Mouse (Mus musculus) NIH3T3 (cell line): ENCODE measurements at regions not wholly inside any gene's neighbourhood (a gene's known extent, or its start where the extent isn't known, plus 50 kb on each side); places are given as distances from the start of the nearest gene placed in this dataset.

Experiments used
- DNase-seq: peaks from one replicate; pipeline ENCODE4 v3.0.0-alpha.2; 2012; ENCODE audit warnings: low read depth

DNA sequence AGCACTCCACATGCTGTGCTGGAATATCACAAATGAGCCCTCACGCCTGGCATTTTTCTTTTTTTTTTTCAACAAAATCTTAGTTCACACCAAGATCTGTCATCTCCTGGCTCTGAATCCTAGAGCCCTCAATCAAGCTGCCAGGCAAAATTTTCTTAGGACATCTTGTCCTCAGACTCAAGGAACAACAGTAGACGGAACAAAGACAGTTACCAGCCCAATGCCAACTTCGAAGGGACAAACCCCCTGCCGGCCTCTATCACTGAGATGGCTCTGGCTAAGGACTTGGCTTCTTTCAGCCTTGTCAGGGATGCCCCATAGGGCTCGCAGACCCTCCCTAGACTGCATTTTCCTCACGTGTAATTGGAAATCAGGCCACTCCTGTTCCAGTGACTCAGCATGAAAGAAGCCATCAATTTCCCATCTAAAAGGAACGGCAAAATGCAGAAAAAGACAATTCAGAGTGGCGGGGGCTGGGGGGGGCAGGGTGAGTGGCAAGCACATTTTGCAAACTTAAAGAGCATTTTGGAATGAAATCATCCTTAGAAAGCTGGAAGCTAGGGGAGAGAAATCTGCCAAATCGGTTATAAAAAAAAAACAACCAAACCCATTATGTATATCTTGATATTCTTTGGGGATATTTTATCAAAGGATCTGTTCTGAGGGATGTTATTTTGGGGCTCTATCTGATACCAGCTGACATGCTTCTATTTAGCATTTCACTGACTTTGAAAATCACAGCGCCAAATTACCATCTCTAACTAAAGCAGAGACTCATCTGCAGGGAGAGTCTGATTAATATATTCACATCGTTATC, 116.1 kb upstream of the Sulf2 start:
- peak; percentile 27 for DNase-seq

DNA sequence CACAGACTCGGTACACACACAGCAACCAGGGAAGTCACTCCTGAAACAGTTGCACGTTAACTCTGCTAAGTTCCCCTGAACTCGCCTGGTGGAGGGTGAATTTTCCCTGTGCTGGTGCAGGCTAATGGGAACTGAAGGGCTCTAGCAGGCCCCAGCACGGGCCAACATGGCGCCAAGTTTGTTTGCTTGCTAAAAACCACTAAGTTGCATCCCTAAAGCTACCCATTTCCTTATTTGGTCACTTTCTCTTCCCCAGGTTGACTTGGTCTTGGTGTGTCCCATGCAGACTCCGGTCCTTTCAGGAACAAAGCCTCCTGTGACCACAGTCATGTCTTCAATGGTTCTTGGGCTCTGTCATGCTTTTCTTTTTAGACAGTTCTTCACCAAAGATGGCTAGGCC, 114.5 kb upstream of the Sulf2 start:
- no peak for DNase-seq

DNA sequence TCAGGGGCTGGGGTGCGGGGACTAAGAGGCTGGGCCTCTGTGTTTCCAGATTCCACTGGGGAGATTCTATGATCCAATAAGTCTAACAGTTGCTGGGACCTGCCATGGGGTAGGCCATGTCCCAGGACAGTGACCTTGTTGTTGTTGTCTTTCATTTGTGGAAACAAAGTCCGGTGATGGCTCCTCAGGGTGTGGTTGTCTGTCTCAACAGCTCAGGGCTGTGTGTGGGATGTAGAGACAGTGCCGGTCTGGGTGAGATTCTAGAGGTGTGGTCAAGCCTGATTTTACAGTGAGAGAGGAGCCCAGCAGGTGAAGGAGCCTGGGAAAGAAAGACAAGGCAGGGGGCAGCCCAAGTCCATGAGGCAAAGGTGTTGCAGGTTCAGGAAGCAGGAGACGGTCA, 111.5 kb upstream of the Sulf2 start:
- no peak for DNase-seq

DNA sequence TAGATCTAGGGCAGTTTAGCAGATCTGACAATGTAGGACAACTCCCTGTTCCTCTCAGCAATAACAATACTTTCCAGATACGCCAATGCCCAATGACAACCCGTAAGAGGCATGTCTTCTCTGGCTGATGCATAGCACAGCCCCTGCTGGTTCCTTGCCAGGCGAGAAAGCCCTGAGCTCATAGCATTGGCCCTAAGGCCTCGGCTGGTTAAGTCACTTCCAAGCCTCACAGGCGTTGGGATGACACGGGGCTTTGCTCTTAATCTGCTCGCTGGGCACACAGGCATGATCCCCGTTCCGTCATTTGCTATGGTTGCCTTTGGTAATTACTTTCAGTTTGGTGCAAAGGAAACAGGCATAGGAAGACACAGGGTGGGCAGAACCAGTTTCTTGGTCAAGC, 111.0 kb upstream of the Sulf2 start:
- peak; percentile 22 for DNase-seq

GRCm38 (mm10) chr2:166264756-166265155, 109.3 kb upstream of the Sulf2 start:
- DNase-seq, result no peak

DNA sequence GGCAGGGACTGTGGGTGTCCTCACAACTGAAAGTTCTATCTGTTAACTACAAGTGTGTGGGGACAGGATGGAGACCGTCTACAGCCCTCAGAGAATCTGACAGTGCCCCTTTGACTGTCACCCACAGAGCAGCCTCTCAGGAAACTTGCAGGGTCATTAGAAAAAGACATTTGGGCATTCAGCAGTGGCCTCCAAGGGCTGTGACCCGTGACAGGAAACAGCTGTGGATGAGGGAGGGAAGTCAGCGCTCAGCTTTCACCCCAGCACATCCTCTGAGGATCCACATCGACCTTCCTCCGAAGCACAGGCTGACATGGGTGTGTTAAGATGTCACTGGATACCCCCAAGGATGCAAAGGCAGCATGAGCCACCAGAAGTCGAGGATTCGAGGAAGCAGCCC, 106.3 kb upstream of the Sulf2 start:
- no peak for DNase-seq

DNA sequence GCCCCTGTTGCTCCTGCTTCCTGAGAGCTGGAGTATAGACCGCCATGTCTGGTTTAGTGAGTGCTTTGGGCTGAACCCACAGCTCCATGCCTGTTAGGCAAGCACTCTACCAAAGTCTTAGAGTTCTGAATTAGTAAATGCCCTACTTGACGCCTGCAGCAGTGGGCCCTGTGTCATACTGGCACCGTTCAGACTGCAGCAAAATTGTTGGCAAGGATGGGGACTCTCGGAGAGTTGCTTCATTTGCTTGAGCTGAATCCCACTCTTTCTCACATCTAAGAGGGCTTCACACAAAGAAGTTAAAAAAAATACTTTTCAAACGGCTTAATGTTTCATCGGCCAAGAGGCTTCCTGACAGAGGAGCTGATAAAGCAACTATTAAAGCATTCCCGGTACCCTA, 105.6 kb upstream of the Sulf2 start:
- no peak for DNase-seq

GRCm38 (mm10) chr2:166258771-166259180, 103.3 kb upstream of the Sulf2 start:
- DNase-seq, result no peak

GRCm38 (mm10) chr2:166257666-166258065, 102.2 kb upstream of the Sulf2 start:
- no peak for DNase-seq

DNA sequence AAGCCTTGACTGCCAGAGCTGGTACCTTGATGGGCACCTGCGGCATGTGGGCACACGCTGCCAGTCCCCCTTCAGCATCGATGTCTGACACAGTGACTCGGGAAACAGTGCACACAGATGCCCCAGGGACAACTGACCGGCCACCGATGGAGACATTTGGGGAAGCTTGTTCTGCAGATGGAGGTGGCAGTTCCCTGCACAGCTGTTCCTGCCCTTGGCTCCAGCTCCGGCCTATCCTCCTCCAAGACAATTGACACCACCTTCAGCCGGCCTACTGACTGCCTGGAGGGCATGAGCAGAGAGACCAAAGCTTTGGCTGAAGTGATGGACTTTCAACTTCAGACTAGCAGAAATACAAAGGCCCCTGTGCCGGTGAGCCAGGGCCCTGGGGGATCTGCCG, 100.7 kb upstream of the Sulf2 start:
- no peak for DNase-seq

GRCm38 (mm10) chr2:166254581-166254980, 99.1 kb upstream of the Sulf2 start:
- DNase-seq, result no peak

DNA sequence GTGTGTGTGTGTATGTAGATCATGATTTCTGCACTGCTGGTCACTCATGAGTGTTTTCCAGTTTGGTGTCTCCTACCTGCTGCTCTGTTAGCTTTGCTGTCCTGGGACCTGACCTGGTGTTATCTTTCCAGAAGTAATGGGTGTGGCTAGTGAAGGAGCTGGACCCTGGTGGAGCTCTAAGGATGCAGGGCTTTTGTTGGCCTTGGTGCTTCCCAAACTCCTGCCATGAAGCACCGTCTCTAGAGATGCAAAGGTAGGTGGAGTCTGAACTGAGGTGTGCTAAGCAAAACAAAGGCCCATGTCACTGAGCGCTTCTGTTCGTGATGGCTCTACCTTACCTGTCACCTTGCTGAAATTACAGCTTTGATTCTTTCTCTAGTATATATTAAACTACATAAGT, 96.6 kb upstream of the Sulf2 start:
- DNase-seq, result no peak

GRCm38 (mm10) chr2:166251421-166251820, 96.0 kb upstream of the Sulf2 start:
- no peak for DNase-seq

DNA sequence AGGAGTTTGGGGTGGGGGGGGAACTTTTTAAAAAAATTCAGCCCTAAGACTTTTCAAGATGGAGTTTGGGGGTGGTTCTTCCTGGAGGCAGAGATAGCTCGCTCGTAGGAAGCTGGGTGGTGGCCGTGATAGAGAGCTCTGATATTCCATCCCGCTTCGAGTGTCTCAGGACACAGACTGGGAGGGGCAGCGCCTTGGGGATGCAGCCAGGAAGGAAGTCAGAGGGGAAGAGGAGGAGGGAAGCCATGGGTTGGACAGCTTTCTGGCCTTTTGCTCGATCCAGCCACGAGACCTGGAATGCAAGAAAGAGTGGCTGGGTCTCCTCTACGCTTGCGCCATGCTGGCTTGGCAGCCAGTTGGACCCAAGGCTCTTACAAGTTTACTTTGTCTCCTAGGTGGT, 95.1 kb upstream of the Sulf2 start:
- no peak for DNase-seq

- no peak for DNase-seq
Measured at GRCm38 (mm10) chr2:166249338-166249950, 94.0 kb upstream of the Sulf2 start.

DNA sequence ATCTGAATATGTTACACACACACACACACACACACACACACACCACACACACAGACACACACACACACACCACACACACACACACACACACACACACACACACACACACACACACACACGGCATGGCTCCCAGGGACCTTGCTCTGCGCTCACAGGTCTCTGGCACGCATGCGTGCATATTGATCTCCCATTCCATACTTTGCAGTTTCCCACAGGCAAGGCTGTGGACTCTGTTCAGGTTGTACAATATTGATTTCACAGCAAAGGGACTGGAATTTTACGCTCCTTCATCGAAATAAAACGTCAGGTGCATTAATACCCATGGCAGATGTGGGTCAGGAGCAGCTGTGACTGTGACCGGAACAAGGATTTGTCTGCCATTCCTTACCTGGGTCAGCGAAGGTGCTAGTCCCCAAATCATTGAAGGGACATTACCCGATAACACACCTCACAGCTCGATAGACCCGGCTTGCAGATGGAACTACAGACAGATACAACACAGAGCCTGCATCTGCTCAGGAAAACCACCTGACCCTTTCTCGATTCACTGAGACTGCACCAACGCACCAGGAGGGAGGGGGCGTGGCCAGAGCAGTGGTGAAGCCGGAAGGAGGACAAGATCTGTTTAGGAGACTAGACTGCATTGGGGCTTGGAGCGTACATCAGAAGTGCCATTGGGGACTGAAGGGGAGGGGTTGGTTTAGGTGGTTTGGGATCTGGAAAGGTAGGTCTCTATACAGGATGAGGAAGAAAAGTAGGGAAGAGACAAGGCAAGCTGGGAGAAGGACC, 91.1 kb upstream of the Sulf2 start:
- DNase-seq, result no peak

- DNase-seq, result no peak
Measured at GRCm38 (mm10) chr2:166245219-166245618, 89.8 kb upstream of the Sulf2 start.

- no peak for DNase-seq
Measured at GRCm38 (mm10) chr2:166242786-166243521, 87.5 kb upstream of the Sulf2 start.

DNA sequence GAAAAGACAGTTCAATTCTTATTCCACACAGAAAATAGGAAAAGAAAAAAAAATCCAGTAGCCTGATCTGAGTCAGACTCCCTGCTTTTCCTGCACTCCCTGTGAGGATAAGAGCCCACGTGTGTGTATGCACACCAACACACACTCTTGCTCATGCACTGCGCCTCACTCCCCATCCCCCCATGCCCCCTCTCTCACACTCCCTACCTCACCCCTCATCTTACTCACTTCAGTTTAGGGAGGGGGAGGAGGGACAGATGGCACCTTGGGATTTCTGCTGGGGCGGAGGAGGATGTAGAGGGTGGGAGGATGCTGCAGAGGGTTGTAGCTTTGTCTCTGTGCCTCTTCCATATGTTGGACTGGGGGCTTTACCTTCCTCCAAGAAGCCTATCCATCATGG, 85.8 kb upstream of the Sulf2 start:
- no peak for DNase-seq

DNA sequence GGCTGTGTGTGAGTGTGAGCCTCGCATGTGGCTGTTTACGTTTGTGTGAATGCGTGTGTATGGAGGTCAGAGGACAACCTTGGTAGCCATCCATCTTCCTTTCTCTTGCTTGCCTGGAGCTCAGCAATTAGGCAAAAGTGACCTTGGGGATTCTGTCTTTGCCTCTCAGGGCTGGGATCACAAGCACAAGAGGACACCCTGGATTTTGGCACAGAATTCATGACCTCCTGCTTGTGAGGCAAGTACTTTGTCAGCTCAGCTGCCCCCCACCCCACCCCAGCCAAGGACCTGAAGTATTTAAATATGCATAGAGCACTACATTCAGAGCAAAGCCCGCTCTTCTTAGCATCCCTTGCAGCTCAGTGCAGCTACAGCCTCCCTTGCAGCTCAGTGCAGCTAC, 84.6 kb upstream of the Sulf2 start:
- DNase-seq, result no peak

DNA sequence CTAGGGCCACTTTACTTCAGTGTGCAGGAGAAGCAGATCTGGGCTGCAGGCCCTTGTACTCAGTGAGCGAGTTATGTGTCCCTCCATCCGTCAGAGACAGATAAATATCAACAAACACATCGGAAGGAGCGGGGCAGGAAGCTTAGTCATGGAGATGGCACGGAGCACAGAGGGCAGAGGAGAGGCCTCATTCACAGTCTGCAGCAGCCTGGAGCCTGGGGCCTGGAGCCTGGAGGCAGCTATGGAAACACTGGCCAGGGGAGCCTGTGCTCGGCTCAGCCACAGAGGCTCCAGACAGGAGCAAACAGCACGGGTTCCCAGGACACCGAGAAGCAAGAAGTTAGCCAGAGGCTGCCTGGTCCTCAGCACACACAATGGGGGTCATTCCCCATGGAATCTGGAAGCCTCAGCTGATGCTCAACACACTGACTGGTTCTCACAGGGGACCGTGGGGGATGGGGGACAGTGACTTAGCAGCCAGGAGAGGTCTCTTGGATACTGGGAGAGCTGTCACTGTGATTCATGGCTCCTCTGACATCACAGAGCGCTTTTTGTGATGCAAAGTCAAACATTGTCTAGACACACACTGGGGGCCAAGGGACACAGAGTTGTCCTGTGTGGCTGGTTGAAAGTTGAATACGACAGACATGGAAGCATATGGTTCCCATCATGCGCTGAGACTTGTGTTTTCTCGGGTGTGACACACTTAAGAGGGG, 82.2 kb upstream of the Sulf2 start:
- peak; percentile 63 for DNase-seq

DNA sequence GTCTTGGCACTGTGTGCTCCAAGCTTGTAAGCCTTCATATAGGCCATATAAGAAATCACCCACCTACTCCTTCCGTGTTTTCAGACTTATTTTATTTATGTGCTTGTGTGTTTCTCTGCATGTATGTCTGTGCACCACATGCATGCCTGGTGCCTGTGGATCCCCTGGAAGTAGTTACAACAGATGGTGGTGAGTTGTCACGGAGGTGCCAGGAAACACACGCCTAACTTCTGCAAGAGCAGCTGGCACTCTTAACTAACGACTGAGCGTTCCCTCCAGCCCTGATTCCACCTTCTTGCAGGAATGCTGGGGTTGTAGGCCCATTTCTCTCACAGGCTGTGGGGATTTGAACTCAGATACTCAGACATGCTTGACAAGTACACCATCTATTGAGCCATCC, 80.6 kb upstream of the Sulf2 start:
- DNase-seq, result no peak
